Mouse (Mus musculus): ENCODE data around the gene Sigmar1. TPM values are rescaled to one million over a fixed set of nuclear protein-coding genes. Genes with fewer than 3 reads are reported as not detected.

Sigmar1 gene
- 28.7 and 53.6 TPM in 2 replicates for polyA plus RNA-seq (2021; fragmentation: Nextera tagmentation)
- long read RNA-seq, experiment 1, transcript Sigmar1-201 (4 exons, 1,640 nt): major isoform, 82 of 131 reads
- long read RNA-seq, experiment 1, transcript Sigmar1-205 (2 exons, 613 nt): minor isoform, 6 of 131 reads
- long read RNA-seq, experiment 1, transcript Sigmar1-203 (3 exons, 1,087 nt): minor isoform, 8 of 131 reads
- long read RNA-seq, experiment 1, partial matches to known transcripts: 7 of 131 reads
- long read RNA-seq, experiment 1, other reads (novel, unspliced or antisense): 24 of 131 reads
- long read RNA-seq, experiment 2, transcript Sigmar1-201 (4 exons, 1,640 nt): major isoform, 13 of 25 reads
- long read RNA-seq, experiment 2, partial matches to known transcripts: 2 of 25 reads
- long read RNA-seq, experiment 2, other reads (novel, unspliced or antisense): 6 of 25 reads

DNA sequence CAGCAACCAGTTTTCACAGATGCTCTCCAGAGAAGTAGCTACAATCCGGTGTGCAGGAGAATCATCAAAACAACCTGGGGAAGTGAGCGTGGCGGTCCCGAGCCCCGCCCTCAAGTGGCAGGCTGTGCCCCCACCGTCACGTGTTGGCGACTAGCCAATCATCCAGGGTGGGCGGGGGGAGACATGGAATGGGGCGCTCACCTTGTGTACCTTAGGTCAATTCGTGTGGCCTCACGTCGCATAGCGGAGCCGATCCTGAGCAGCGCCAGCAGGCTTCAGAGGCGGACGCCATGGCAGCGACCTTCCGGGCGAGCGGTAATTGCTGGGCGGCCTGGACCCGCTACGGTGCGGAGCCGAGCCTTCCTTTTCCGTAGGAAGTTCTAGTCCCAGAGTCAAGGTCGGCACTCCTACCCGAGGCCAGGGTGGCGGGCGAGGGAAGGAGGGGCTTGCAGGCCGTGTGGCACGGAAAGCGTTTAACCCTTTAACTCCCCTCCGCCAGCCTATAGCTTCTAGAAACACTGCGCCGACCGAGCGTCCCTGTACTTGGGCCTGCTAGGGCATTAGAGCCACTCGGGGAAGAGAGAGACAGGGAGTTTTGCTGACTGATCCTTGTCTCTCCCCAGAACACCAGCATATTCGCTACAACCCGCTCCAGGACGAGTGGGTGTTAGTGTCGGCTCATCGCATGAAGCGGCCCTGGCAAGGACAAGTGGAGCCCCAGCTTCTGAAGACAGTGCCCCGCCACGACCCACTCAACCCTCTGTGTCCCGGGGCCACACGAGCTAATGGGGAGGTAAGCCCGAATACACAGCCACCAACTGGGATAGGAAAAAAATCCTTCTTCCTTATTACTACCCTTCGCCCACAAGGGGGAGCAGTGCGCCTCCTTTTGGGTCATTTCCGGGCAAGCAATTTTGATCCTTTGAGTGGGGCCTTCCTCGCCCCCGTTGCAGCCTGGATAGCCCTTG is at the start of gene Sigmar1:
Sigmar1 (minus strand) TSS at position 820 of the 968 bp plus-strand sequence.

DNA sequence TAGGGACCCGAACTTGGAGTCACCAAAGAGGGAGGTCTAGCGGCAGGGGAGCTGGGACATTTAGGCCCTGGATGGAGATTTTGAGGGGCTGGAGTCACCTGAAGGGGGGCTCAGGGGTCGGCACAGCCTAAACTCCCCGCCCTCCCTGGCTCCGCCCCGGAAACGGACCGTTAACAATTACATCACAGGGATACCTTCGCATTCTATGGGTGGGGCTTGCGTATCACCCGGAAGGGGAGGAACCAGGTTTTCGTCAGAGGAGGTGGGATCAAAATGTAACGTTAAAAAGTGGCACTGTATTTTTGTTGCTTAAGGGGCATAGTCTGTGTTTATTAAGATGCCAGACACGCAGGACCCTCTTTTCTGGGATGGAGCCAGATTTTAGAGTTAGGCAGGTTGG is 18.0 kb upstream of the Sigmar1 start, which contains the start of gene Ccl27a:
Ccl27a (minus strand) TSS at position 246 of the 400 bp plus-strand sequence.

DNA sequence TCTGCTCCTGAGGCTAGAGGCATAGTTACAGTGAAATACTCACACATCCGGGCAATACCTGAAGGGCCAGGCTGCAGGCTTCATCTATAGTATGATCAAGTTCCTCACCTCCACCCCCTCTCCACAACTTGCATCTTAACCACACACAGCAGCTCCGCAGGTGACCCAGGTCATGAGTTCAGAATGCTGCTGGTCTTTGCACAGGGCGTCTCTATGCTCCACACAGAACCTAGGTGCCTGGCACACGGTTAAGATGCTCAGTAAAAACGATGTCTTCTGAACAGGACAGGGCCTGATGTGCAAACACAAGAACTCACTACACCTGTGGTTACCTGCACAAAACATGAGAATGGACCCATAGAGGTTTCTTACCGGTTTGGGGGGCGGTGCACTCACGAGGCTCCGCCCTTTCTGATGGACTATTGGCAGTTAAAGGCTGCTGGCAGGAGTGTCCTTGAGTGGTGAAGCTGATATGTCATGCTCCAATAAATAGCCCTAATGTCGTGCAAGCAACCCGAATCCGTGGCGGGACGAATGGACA is 1.1 kb downstream of the Sigmar1 start, which contains the start of gene Galt:
Galt (plus strand) TSS at position 432 of the 541 bp plus-strand sequence.

DNA sequence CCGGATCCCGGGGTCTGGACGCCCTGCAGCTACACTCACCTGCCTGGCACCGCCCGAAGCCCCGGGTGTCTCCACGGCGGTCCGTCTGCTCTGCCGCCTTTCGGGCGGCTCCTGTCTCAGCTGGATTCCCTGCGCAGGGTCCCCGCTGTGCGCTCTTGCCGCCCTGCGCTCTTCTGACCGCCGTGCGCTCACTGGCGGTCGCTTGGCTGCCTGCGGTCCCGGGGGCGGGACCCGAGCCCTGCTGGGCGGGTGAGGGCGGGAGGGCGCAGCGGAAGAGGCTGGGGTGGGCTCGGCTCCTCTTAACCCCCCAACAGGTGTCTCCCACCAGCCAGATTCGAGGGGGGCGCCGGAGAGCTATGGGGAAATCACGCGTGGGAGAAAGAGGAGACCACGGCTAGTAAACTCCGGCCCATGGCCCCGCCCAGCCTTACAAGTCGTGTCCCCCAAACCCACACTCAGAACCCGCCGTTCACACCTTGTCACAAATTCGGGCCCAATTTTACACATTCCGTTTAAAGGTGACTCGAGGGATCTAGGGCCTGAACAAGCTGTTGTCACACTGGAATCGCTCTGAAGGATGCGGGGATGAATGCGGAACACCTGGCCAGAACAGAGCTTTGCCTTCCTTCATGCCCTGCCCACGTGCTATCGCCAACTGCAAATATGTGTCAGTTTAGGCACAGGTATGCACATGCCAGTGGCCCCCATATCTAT is 24.7 kb downstream of the Sigmar1 start, which contains the start of gene Arid3c:
Arid3c (minus strand) TSS at position 91 of the 714 bp plus-strand sequence.

DNA sequence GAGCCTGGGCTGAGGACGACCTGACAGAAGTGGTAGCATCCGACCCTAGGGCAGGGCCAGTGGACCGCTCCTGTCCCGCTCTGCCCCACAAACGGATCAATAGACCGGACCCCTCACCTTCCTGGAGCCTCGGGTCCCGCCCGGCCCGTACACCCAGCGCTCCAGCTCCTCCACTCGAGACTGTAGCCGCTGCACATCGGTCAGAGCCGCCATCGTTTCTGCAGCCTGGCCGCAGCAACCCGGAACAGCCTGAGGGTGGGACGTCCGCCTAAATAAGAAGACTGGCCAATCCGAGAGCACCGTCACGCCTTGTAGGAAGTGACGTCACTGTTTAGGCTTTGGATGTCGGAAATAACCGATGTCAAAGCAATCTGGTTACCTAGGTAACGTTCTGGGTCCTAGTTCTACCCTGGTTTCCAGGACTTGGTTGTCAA is 33.0 kb downstream of the Sigmar1 start, which contains the start of gene Dctn3:
Dctn3 (minus strand) TSS at position 253 of the 434 bp plus-strand sequence.

DNA sequence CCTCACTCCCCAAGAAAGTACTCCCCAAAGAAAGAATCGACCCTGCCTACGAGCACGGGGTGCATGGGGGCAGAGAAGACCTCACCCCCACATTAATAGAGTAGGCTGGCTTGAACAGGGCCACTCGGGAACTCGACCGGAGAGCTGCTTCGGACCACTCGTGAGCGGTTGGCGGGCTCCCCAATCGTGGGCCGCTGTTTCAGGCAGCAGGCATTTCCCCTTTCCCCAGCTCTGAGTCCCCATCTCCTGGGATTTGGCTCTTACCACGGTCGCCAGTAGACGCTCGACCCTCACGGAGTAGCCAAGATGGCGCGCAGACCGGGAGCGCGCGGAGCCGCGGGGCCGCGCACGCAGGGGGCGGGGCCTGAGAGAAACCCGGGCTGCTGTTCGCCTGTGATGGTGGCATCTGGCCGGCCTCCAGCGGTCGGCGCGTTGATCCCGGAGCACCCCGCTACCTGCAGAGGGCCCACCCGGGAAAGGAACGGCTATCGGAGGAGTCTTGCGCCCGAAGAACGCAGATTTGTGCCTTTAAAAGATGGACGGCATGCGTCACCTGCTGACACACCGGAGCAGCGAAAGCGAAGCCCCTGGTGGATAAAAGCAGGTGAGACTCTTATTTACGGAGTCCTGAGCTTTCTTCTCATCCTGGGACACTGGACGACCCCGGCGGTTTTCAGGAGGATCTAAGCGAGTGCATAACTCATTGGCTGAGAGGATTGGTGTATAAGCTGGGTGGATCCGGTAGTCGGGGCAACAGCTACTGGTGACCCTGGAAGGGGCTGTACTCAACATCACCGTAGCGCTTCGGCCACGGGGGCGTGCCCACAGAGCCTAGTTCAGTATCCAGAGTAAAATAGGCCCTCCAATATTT is 42.5 kb downstream of the Sigmar1 start, which contains the start of gene Rpp25l:
Rpp25l (minus strand) TSS at position 338 of the 871 bp plus-strand sequence.

DNA sequence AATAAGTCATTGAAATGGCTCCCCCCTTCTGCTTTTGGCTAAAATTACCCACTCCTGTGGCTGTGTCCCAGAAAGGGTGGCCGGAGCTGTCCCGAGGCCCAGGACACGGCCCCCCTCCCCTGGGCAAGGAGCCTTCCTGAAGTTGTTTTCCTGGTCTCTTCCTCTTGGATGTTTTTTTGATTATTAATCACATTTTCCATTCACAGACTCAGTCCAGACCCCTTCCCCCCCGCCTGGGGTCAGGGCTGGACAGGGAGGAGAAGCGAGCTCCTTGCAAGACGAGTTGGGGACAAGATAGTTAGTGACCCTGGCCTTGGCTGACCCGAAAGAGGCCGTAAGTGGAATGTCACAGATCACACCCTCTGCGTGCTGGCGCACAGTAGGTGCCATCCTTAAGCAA is 56.2 kb downstream of the Sigmar1 start, which contains the start of gene Il11ra1:
Il11ra1 (plus strand) TSS at position 207 of the 400 bp plus-strand sequence.

DNA sequence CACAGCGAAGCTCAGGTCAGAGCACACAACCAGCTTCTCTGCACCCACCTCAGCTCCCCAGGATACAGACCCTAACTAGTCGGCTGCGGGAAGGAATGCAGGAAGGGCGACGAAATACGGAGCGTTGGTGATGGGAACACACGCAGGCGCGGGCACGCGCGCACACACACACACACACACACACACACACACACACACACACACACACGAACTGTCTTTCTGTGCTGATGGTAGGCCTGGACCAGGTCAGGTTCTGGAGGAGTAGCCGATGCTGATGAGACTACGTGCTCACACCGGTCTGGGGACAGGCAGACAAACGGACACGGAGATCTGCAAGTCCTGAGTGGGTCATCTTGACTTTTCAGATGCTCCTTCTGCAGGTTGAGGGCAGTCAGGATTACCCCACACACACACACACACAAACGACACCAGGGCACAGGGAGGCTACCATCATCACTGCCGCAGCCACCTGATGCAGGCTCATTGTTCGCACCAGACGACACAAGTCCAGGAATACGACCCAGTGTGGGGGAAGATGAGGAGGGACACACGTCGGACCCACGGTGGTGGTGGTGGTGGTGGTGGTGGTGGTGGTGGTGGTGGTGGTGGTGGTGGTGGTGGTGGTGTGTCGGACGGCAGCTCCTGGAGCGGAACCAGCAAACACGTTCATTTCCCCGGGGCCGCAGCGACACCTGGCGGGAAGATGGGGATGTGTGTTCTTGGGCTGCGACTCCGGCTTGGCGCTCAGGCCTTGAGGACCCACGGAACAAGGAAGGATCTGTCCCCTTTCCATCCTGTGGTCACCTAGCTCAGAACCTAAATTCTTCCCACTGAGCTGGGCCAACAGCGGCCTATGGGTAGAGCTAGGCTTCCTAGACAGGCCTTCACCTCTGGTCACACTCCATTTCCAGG is 58.8 kb downstream of the Sigmar1 start, which contains the start of gene Cntfr:
Cntfr (minus strand) TSS at position 160 of the 912 bp plus-strand sequence.

Other genes with a start within 250 kb of the Sigmar1 start
- gene 1110017D15Rik, start 238.8 kb downstream of the Sigmar1 start, polyA plus RNA-seq (2021; fragmentation: Nextera tagmentation): 6.9 and 10.6 TPM in 2 replicates
- gene Fam219a, start 186.6 kb downstream of the Sigmar1 start, polyA plus RNA-seq (2021; fragmentation: Nextera tagmentation): 19.0 and 30.9 TPM in 2 replicates
- gene Dnaic1, start 186.4 kb downstream of the Sigmar1 start, polyA plus RNA-seq (2021; fragmentation: Nextera tagmentation): 4.4 and 6.1 TPM in 2 replicates
- gene Enho, start 115.8 kb downstream of the Sigmar1 start, polyA plus RNA-seq (2021; fragmentation: Nextera tagmentation): 60.8 and 85.8 TPM in 2 replicates
- 9.3 and 54.4 TPM in 2 replicates for gene Cntfr, start 59.1 kb downstream of the Sigmar1 start, polyA plus RNA-seq (2021; fragmentation: Nextera tagmentation)
- gene Il11ra1, start 56.2 kb downstream of the Sigmar1 start, polyA plus RNA-seq (2021; fragmentation: Nextera tagmentation): 44.0 and 45.9 TPM in 2 replicates
- gene Rpp25l, start 42.6 kb downstream of the Sigmar1 start, polyA plus RNA-seq (2021; fragmentation: Nextera tagmentation): 58.7 and 59.1 TPM in 2 replicates
- gene Dctn3, start 33.0 kb downstream of the Sigmar1 start, polyA plus RNA-seq (2021; fragmentation: Nextera tagmentation): 305 and 362 TPM in 2 replicates
- gene Arid3c, start 25.0 kb downstream of the Sigmar1 start, polyA plus RNA-seq (2021; fragmentation: Nextera tagmentation): 0.15 and 0.20 TPM in 2 replicates
- gene Galt, start 929 bp downstream of the Sigmar1 start, polyA plus RNA-seq (2021; fragmentation: Nextera tagmentation): 67.8 and 70.7 TPM in 2 replicates
- 559 and 584 TPM in 2 replicates for gene Ccl27a, start 18.1 kb upstream of the Sigmar1 start, polyA plus RNA-seq (2021; fragmentation: Nextera tagmentation)
- gene Gm21541, start 147.5 kb upstream of the Sigmar1 start, polyA plus RNA-seq (2021; fragmentation: Nextera tagmentation): 4.5 TPM in 1 of 2 replicates, not detected in the other
- 12.6 and 24.4 TPM in 2 replicates for gene Gm20878, start 185.4 kb upstream of the Sigmar1 start, polyA plus RNA-seq (2021; fragmentation: Nextera tagmentation)
- 0.16 and 1.3 TPM in 2 replicates for gene Fam205a4, start 209.9 kb upstream of the Sigmar1 start, polyA plus RNA-seq (2021; fragmentation: Nextera tagmentation)